Mouse (Mus musculus): ENCODE results near the gene Ptprd.

The Ptprd gene

DNA sequence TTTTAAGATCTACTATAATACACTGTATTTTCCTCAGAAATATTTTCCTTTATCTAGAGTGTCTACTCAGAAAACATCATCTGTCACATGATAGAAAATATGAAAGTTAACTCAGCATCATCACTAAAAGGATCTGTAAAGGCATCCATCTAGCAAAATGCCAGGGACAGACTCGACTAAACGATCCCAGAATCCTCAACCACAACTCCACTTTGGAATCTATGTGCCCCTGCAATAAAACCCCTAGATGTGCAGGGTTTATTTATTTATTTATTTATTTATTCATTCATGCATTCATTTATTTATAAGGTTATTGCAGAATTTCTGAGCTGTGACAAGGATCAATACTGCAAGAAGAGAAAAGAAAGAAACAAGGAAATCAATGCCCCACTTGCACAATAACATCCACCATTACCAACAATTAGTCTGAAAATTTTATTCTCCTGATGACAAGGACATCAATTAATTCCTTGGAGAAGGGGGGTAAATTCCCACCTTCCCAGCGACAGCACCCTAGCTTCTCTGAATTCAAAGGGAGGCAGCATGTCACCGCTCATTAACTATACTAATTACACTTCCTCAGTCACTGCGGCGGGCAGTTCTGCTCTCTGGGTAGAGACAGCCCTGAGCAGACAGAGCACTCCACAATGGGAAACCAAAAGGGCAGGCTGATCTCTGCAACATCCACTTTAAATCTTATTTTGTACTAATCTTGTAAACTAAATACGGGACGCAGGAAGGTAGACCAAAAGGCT is 2186.0 kb downstream of the Ptprd start:
- CTCF ChIA-PET, result no interaction called here

DNA sequence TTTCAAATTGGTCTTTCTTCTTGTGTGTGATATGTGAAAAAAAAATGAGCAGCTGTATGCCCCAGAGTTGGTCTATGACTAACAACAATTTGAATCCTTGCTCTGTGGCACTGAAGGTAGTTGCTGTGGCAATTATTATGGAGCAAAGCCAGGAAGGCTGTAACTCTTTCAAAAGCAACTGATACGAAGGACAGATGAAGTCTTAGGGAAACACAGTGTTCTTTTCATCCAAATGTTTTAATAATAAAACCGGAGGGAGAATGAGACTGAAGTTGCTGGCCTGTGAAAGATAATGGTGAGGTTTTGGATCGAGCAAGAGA is 2187.3 kb downstream of the Ptprd start:
- CTCF ChIA-PET, result no interaction called here

DNA sequence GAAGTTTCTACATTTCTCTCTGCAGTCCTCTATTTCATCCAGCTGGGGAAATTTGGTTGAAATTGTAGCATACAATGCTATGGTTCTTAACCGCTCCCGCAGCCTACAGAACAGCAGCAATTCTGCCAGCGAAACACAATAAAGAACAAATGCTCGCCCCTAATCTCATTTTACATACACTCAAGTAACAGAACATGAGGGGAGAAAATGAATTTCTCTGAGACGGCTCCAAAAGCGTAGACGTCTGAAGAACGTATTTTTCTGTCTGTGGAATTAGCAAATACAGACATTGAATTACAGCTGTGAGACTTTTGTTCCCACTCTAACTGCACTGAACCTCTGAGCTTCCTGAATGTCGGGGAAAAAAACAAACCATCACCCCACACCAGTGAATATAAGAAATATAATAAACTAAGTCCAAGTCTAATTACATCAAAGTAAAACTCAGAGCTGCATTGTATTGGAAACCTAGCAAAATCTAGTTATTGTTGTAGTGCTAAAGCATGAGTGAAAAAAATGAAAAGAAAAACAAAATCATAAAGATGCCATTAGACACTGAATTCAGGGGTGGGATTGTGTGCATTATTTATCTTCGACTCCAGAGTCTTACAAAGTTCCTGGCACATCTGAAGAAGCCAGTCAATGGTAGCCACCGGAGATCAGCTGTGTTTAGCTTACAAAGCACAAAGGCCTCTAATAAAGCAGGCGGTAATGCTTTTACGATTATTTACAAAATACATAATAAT is 2187.8 kb downstream of the Ptprd start:
- CTCF ChIA-PET, result no interaction called here

DNA sequence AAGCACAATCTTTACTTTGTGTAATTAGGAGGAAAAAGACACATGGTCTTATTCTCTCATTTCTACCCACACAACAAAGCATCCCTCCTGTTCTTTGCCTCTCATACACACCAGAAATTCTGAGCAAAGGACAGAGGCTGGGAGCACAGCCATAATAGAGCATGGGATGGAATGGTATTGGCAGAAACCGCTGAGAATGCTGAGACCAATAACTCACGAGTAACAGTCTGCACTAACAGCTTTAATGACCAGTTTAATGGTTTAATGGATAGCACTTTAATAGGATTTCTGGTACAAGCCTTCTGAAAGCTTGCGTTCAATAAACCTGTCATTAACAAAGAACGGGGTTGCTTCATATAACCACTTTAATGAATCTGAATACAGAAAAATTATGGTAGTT is 2190.1 kb downstream of the Ptprd start:
- CTCF ChIA-PET, result no interaction called here

DNA sequence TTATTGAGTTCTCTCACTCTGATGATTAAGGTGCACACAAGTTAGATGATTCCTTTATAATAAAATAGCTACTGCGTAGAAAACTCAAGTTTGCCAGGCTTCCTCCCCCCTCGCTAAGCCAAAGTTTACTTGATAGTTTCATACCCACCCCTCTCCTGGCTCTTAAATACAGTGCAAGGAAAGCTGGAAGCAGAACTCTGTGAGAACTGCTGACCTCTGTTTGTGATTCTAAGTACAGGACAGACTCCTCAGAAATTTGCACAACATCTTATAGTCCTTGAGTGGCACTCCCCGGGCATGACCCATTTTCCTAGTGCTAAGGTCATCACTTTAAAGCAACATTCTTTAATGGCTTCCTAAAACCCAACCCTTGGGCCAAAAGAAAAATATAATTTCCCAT is 2196.7 kb downstream of the Ptprd start:
- CTCF ChIA-PET, result no interaction called here

DNA sequence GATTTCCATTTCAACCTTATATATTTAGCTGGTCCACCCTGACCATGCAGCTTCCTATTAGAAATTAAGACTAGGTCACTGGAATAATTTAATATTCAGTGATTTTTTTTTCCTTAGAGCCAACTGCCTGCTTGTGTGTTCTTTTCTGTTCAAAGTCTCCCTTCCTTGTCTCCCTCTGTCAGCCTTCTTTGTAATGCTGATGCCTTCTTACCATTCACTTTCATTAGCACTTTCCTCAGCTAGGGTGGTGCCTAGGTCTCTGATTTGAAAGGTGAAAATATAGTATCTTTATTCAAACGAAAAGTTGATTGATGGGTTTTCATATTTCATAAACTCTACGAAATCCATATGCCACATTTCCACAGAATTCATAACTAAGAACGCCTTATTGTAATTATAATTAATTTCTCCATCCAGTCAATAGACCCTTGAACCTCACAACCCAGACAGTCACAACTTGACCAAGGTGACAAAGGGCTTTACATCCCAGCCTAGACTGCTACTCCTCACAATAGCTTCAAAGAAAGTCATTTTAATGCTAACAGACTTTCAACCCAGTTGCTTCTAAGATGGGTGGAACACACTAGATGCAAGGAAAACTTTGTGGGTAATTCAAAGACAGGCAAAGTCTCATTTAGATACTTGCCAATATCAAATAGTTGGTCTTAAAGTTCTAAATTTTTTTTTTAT is 2197.5 kb downstream of the Ptprd start:
- CTCF ChIA-PET, result no interaction called here

DNA sequence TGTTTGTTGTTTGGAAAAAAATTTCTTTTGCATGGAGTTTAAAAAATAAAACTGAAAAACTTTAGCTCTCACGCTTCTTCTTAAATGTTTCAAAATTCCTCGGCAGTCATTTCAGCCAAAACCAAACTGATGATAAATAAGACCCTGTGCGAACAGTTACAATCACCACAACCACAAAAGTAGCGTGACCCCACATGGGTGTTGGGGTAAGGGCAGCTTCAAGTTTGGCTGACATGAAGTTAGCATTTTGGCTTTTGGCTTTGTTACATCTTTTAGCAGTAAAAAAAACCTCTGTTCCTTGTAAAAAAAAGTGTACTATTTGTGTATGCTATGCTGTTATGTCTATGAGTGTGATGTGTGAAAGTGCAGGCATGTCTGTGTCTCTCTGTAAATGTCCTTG is 2203.2 kb downstream of the Ptprd start:
- CTCF ChIA-PET, result no interaction called here

DNA sequence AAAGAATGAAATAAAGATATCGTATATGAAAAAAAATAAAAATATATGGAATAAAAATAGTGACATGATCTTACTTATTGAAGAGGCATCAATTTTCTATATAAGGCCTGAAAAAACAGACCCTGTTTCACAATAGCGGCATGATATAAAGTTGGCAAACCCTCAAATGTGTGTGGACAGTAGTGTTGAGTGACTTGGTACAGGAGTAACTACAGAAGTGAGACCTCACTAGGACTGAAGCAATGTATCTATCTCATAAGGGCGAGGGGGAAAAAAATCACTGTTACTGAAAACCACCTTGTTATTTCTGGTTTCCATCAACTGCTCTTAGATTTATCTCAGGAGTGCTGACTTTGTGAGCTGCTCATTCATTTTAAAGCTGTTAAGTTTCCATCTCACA is 2204.5 kb downstream of the Ptprd start:
- CTCF ChIA-PET, result no interaction called here

DNA sequence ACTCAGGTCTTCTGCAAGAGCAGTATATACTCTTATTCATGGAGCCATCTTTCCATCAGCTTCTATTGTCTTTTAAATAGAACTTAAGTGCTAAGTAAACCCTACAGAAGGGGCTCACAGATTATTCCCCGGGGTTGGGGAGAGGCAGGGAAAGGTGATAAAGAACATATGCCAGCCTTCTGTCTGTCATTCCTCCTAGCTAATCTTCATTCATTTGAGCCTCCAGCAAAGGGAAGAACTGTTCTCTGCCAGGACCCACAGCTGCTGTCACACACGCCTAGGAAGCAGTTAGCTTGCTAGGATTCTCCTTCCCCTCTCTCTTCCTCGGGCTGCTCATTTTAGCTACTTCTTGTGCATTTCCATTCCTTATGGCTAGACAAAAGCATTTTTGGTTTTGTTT is 2205.0 kb downstream of the Ptprd start:
- CTCF ChIA-PET, result no interaction called here

DNA sequence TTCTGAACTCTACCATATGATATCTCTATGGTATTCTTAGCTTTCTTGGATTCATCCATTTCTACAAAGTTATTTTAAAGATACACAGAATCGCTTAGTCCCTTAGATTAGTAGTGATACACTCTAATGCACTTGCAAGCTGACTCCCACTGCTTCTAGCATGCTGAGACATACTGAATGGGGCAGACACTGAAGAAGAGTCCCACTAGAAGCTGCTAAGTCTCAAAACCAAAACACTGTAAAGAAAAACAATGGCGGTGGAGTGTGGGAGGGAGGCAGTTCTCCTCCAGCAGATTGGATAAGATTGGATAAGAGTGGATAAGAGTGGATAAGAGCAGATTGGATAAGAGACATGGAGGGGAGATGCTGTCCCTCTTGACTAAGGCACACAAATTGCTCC is 2207.6 kb downstream of the Ptprd start:
- CTCF ChIA-PET, result no interaction called here

DNA sequence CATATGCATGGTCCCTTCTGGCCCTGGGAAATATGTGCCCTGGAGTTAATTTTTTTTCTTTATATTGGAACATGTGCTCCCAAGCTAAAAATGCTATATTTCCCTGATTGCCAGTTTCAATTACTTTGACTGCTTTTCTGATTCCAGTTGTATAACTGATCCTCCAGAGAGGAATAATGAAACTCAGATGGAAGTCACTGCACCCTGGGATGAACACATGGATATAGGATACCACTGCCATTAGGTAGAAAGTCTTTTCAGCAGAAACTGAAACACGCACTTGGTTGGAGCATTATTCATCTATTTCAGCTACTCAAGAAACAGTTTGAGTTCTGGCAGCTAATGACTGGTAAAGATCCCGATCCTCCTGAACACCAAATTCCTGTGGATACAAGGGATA is 2211.5 kb downstream of the Ptprd start:
- CTCF ChIA-PET, result no interaction called here

DNA sequence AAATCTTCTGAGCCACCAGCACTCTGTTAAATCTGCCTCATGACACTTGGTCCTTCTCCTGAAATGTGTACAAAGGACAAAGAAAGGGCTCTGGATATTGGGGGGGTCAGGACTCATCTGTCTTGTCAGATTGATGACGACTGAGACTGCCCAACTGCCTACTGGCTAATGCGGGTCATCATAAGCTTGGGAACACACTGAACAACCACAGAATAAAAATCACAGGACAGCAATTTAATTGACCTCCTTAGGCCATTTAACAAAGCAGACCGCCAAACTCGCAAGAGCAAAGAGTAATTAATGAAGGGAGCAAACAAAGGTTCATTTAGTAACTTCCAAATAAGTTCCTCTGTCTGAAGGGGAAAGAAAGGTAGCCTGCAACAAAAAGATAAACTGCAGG is 2215.9 kb downstream of the Ptprd start:
- CTCF ChIA-PET, result no interaction called here

DNA sequence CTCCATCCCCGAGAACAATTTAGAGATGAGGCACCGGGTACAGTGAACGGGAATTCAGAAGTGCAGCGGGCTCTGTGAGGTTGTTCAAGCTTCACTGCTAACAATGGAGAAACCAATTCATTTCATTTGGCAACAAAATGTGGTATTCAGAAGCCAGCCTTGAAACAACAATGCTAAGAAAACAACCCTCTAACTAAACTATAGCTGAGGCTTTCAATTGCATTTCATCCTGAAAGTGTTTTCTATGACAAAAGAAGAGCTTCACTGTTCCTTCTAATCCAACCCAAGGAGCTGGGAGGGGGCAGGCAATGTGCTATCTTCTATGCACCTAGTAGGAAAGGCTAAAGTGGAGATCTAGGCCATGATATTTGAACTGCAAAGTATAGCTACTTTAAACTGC is 2217.2 kb downstream of the Ptprd start:
- CTCF ChIA-PET, result no interaction called here

DNA sequence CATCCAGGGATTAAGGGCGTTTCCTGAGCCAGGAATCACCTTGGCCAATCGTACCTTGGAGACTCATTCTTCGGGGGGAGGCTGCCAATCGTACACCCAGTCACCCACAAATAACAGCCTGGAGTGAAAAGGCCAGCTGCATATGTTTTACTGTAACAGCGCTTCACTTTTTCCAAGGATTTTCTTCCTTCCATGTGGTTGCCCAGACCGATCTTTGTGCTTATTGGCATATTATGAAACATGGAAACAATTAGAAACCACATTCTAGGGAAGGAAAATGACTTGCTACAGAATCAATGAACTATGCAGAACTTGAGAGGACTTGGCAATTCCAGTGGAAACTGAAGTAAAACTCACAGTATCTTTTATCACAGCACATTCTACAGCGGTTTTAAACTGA is 2218.7 kb downstream of the Ptprd start:
- CTCF ChIA-PET, result no interaction called here

DNA sequence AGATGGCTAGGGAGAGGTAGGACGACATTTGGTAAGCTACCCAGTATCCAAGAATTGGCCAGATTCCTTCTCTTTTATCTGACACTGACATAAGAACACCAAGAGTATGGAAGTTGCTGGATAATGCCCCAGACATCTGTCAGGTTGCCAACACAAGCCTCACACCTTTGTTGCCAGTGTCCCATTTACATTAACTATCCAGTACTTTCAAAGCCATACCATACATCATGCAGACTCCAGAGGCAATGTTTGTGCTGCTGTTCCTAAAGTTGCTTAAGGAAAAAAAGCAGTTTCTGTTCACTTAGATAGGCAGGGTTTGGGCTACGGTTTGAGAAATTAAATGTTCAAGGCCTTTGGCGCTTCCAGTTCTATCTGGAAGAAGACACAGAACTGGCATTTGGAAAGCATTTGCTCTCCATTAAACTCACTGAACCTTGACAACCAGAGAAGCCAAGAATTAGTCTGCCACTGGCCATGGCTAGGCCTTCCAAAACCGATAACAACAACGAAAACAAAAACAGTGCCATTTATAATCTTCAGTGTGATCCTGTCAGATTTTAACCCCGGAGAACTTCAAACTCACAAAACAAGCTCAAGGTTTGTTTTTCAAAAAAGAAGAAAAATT is 2220.0 kb downstream of the Ptprd start:
- CTCF ChIA-PET, result no interaction called here

DNA sequence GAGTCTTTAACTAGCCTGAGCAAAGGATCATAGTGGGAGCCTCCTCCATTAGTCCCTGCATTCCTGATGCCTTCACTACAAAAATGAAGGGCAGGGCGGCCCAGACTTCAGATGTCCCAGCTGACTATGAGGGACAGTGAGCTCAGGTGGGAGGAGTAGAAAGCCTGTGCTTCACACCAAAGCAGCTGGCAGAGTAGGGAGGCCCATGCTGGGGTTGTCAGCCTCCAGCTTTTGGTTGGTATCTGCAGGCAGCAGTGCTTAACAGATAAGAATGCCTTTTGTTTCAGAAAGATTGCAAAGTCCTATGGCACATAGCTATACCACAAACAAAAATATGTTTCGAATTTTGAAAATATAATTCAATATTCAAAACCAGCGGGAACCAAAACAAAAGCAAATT is 2237.0 kb downstream of the Ptprd start:
- CTCF ChIA-PET, result no interaction called here

DNA sequence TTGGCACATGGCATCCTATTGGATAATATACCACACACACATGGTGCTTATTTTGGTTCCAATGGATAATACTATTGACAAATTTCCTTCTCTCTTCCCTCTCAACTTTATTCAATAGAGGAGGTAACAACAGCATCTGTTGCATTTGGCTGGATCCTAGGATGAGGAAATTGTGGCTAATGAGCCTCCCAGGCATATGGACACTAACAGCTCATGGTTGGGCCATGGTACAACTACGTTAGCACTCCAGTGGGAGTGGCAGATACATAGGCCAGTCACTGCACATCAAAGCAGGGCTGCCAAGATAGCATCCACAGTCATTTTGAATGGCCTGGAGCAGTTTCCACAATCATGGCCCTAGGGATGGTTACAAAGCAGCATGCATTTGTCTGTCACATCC is 2238.4 kb downstream of the Ptprd start:
- CTCF ChIA-PET, result no interaction called here

DNA sequence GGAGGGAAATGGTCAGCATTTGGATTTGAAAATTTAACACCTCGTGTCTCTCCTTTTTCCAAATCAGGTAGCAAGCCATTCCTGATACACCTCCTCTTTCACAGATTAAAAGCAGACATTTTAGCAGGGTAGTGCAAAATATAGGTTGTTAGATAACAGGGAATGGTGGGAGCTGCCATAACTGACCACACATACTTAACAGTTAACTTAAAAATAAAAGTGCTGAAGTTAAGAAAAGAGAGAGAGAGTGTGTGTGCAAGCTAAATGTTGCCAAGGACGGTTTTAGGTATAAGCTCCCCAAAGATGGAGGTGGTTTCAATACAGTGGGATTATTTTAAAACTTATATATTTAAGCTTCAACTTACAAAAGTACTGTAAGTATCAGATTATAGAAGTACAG is 2241.8 kb downstream of the Ptprd start:
- CTCF ChIA-PET, result no interaction called here

DNA sequence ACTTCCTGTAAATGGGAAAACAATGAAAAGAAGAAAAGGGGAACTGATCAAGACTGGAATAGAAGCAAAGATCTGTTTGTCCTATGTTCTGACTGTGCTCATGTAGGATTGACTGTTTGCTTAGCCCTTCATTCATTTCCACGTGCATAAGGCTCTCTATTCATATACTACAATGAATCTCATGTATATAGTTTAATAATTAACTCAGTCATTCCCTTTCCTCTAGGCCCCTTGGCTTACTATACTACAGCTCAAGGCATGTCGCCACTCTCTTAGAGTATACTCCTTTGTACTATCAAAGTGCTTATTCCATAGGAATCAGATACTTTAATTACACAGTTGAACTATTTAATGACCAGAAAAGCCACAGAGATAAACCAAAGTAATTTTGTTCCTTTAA is 2243.1 kb downstream of the Ptprd start:
- CTCF ChIA-PET, result no interaction called here

DNA sequence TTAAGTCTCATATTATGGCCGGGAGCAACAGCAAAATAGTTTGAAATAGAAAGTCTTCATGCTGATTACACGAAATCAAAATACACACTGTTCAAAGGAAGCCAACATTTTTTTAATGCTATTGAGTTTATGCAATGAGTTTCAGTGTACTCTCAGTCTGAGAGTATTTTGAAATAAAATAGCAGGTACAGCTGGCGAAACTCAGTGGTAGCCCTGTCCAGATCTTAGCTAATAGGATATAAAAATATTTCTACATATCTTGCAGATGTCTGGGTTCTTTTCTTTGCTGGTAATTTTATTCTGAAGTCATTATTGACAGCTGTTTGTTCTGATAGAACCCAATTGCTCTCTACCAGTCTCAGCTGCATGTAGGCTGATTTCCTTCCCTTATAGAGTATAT is 2246.0 kb downstream of the Ptprd start:
- CTCF ChIA-PET, result interaction anchor here (0.5 kb wide), 1 partner anchor 15 kb away, joined by 3 read pairs; no protein-coding TSS in a partner anchor

DNA sequence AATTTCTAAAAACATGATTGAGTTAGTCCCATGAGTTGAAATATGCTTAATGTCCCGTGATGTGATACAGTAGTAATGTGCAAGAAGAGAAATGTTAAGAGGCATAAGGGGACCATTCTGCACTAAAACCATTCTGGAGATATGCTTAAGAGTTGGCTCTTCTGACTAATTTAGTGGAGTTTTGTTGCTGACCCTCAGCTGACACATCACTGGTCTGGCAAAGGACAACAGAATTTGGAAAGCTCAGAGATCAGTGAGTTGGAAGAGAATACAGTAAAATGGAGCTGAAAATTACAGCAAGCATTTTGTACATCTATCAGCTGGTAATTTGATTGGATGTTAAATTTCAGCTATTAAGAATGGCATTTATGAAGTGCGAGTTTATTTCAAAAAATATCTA is 2248.8 kb downstream of the Ptprd start:
- CTCF ChIA-PET, result interaction anchor here (0.5 kb wide), 1 partner anchor 19 kb away, joined by 4 read pairs; no protein-coding TSS in a partner anchor

DNA sequence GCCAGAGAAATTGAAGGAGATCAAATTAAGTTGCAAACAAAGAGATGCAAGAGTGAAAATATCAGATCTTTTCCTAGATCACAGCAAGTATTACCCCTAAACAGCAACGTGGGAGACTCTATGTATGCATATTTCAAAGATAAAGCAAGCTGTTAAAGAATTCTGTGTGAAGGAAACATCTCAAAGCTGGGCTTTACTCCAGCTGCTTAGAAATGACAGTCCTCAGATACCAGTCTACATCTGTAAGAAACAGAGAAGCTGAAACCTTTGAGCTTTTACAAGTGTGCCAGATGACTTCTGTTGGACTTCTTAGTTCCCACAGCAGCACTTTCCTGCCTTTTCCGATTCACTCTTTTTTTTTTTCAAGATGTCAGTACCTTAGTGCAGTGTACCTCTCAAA is 2249.9 kb downstream of the Ptprd start:
- CTCF ChIA-PET, result no interaction called here
